Mouse (Mus musculus): ENCODE results near the gene Mapk1ip1.

Mapk1ip1 gene

DNA sequence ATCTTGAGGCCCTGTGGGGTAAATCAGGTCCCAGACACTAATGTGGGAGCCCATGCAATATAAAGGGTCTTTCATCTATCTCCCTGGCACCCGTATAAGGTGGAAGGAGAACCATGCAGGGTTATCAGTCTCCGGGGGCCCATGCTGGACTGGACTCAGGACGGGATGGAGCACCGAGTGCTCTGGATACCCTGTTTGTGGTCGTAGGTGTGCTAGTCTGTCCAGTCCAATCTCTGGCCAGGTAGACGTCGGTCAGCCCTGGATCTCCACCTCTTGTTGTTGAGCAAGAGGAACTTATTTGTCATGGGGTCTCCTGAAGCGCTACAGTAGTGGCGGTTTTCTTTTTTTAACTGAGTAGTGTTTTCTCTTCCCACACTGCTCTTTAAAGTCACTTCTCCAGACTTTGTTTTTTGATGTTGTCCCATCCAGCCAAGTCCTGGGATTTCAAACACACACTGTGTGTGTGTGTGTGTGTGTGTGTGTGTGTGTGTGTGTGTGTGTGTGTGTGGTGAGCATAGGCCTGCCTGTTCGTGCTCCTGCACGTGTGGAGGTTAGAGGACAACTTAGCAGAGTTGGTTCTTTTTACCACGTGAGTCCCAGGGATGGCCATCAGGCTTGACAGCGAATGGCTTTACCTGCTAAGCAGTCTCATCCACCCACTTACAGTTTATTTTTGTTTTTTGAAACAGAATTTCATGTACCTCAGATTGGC, 1.4 kb upstream of the Mapk1ip1 start:
- no peak for TF ChIP-seq GATA4 (IDR thresholded peaks at IDR 0.05; ENCODE audit: insufficient replicate concordance, low read length)

DNA sequence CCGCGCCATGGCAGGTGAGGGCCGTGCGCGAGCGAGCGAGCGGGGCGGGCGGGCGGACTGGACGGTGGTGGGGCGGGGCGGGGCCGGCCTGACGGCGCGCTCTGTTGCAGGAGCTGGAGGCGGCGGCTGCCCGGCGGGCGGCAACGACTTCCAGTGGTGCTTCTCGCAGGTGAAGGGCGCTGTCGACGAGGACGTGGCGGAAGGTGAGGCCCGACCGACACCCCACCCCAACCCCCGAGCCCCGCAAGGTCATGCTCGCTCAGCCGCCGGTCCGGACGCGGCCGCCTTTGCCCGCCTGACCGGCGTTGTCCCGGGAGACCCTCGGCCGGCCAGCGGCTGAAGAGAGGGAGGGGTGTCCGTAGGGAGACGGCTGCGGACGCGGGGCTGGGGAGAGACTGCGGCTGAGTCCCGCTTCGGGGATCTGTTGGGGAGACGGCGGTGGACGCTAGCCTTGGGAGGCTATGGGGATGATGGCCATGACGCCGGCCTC, 474 bp upstream of the Mapk1ip1 start:
- no peak for TF ChIP-seq GATA4 (IDR thresholded peaks at IDR 0.05; ENCODE audit: insufficient replicate concordance, low read length)

GRCm38 (mm10) chr7:138845111-138845510, 962 bp downstream of the Mapk1ip1 start:
- TF ChIP-seq GATA4 (IDR thresholded peaks at IDR 0.05; ENCODE audit: insufficient replicate concordance, low read length), result no peak

DNA sequence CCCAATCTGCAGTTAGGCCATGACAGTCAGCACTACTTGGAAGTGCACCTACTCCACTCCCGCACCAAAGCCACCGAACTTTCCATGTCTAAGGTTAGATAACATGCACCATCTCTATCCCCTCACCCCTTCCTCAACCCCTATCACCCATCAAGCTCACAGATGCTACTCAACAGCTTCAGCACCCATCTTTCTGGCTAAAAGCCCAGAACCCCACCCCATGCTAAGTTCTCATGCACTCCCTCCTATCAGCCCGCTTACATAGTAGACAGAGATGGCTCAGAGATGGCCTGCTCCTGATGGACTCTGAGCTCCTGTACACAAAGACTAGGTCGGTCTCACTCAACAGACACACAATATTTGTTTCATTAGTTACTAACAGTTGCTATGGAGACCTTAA, 2.7 kb downstream of the Mapk1ip1 start:
- no peak for TF ChIP-seq GATA4 (IDR thresholded peaks at IDR 0.05; ENCODE audit: insufficient replicate concordance, low read length)

DNA sequence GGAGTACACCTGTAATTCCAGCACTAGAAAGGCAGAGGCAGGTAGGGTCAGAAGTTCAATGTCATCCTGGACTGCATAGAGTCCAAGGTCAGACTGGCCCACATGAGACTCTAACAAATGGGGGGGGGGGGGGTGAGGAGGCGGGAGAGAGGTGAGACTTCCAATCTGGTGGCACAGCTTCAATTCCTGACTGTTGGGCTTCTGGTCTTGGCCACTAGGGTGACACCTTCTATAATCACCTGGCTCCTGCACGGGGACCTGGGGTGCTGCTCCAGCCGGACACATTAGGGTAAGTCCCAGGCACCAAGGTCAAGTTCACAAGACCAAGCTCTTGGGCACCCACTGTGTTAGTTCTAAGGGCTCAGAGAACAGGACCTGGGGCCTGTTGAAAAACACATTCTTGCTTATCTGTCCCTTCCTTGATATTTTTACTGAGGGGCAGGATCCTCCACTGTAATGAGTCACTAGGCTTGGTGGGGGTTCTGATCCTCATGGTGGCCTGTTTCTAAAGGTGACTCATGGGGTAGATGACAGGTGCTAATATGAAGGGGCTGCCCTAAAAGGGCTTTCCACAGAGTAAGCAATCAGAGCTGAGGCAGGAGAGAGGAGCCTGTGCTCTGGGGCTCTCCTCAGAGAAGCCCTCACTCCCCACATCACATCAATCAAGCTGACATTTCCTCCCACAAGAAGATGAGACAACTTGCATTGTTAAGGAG, 4.5 kb downstream of the Mapk1ip1 start:
- TF ChIP-seq GATA4 (IDR thresholded peaks at IDR 0.05; ENCODE audit: insufficient replicate concordance, low read length), result no peak

- TF ChIP-seq GATA4 (IDR thresholded peaks at IDR 0.05; ENCODE audit: insufficient replicate concordance, low read length), result no peak
Measured at GRCm38 (mm10) chr7:138840594-138841021, 5.5 kb downstream of the Mapk1ip1 start.

- no peak for TF ChIP-seq GATA4 (IDR thresholded peaks at IDR 0.05; ENCODE audit: insufficient replicate concordance, low read length)
Measured at GRCm38 (mm10) chr7:138835028-138835427, 11.0 kb downstream of the Mapk1ip1 start.

- no peak for TF ChIP-seq GATA4 (IDR thresholded peaks at IDR 0.05; ENCODE audit: insufficient replicate concordance, low read length)
Measured at GRCm38 (mm10) chr7:138827812-138828211, 18.3 kb downstream of the Mapk1ip1 start.

DNA sequence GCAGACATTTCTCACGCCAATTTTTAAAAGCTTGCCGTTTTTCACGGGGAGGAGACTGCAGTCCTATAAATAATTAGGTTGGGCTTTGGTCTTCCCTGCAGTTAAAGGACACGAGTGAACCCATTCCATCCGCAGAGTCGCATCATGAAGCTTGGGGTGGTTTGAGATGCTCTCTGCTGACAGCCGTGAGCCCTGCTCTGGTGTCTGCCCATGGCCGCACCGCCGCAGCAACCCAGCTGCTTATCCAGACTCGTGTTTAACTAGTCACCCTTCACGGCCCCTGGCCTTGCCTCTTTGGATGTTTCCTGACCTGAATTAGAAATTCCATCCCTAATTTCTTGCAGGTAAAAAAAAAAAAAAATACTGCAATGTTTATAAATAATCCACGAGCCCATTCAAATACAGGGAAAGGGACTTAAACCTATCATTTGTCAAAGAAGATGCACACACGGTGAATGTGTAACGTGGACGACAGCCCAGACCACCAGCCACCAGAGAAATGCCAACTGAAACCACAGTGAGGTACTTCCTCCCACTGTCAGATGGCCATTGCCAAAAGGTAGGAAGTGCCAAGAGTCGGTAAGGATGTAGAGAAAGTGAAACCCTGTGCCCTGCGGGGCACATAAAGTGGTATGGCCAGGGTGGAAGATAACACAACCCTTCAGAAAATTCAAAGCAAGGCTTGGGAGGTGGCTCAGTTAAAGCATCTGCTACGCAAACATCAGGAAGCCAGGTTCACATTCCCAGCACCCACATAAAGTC, 20.9 kb downstream of the Mapk1ip1 start:
- TF ChIP-seq GATA4 (IDR thresholded peaks at IDR 0.05; ENCODE audit: insufficient replicate concordance, low read length), result no peak

DNA sequence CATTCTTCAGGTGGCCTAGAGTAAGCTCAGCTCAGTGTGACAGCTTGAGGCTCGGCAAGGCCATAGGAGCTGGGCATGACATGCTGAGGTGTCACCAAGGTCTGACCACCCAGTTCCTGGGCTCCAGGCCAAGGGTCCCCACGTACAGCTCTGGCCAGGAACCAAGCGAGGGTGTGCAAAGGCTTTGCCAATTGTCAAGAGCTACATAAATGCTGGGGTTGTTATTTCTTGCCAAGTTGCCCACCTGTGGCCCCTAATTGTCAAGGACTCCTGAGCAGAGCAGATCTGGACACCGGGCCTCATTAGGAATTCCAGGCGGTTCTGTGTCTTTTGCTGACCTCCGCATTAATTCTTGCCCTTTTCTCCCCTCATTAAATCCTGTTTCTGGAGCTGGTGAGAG, 21.6 kb downstream of the Mapk1ip1 start:
- no peak for TF ChIP-seq GATA4 (IDR thresholded peaks at IDR 0.05; ENCODE audit: insufficient replicate concordance, low read length)

GRCm38 (mm10) chr7:138818314-138818713, 27.8 kb downstream of the Mapk1ip1 start:
- no peak for TF ChIP-seq GATA4 (IDR thresholded peaks at IDR 0.05; ENCODE audit: insufficient replicate concordance, low read length)

- no peak for TF ChIP-seq GATA4 (IDR thresholded peaks at IDR 0.05; ENCODE audit: insufficient replicate concordance, low read length)
Measured at GRCm38 (mm10) chr7:138813213-138813875, 32.7 kb downstream of the Mapk1ip1 start.

DNA sequence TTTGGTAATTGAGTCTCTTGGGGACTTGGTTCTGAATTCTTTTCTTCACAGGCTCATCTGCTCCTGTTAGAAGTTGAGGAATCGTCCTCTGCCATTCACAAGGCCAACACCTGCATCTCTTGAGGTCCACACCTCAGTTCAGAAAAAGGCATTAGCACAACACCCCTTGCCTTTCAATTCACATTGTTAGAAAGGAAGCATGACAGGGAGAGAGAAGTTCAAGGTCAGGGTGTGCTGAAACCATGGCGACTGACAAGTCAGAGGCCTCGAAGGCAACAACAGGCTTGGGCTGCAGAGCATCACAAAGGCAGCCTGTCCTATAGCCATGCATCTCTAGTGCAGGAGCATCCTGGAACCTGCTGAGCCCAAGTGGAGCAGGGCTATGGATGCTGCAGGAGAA, 38.9 kb downstream of the Mapk1ip1 start:
- no peak for TF ChIP-seq GATA4 (IDR thresholded peaks at IDR 0.05; ENCODE audit: insufficient replicate concordance, low read length)

- TF ChIP-seq GATA4 (IDR thresholded peaks at IDR 0.05; ENCODE audit: insufficient replicate concordance, low read length), result no peak
Measured at GRCm38 (mm10) chr7:138803386-138803785, 42.7 kb downstream of the Mapk1ip1 start.

DNA sequence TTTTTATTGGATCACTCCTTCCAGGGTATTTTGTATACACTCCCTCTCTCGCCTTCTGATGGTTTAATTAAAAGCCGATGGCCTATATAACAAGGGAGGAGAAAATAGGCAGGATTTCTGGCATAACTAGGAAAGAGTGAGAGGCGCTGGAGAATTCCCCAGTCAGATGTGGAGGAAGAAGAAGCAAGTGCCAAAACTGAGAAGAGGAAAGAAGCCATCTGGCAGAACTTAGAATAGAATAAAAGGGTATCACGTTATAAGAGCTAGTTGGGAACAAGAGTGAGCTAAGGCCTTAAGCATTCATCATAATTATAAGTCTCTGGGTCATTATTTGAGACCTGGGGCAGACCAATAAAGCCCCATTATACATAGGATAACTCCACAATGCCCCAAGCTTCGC, 58.0 kb downstream of the Mapk1ip1 start:
- TF ChIP-seq GATA4 (IDR thresholded peaks at IDR 0.05; ENCODE audit: insufficient replicate concordance, low read length), result no peak
